Mouse (Mus musculus) splenic B cell, adult 2 months (primary cell): ENCODE data around the gene Gm15446.
A peak's percentile ranks its signal among the peaks of the same experiment; 100 is the strongest.
"Not testable (repeated sequence)": the region's sequence is repeated elsewhere in the genome, so short reads cannot be mapped to it uniquely, and the experiment has no call there.

Experiments used
- DNase-seq: peaks from one replicate; pipeline ENCODE4 v3.0.0-alpha.2; 2011; ENCODE audit warnings: low read depth, low spot score
- H3K27me3 ChIP-seq: 2 replicates; pipeline ENCODE4 v1.6.1; 2012; ENCODE audit warnings: mild to moderate bottlenecking, low read length, moderate library complexity, mixed read lengths; ENCODE audit not compliant: control insufficient read depth, poor library complexity, insufficient read depth, severe bottlenecking
- H3K36me3 ChIP-seq: 2 replicates; pipeline ENCODE4 v1.6.1; 2012; ENCODE audit warnings: mild to moderate bottlenecking, low read length, moderate library complexity, mixed read lengths; ENCODE audit not compliant: control insufficient read depth, poor library complexity, insufficient read depth, severe bottlenecking

The Gm15446 gene

GRCm38 (mm10) chr5:109923261-109924071 lies at the start of gene Gm15446:
Gene Gm15446, plus strand, starts transcription at chr5:109923400.
- H3K36me3 ChIP-seq, result not testable (repeated sequence)

GRCm38 (mm10) chr5:109924129-109924528 lies 929 bp downstream of the Gm15446 start:
- not testable (repeated sequence) for H3K27me3 ChIP-seq, DNase-seq, H3K36me3 ChIP-seq

More at GRCm38 (mm10) chr5:109923261-109924071, at the start of gene Gm15446:
- not testable (repeated sequence) for H3K27me3 ChIP-seq
- peak; percentile 84 for DNase-seq

- no peaks in the 10 kb centered on the region for H3K36me3 ChIP-seq
- DNase-seq, result no peak
- no peaks in the 10 kb centered on the region for H3K27me3 ChIP-seq
Measured at GRCm38 (mm10) chr5:109924936-109925335, 1.7 kb downstream of the Gm15446 start.

- no peaks in the 10 kb centered on the region for H3K27me3 ChIP-seq
- no peaks in the 10 kb centered on the region for H3K36me3 ChIP-seq
- no peak for DNase-seq
Measured at GRCm38 (mm10) chr5:109950281-109950680, 27.1 kb downstream of the Gm15446 start.

GRCm38 (mm10) chr5:109980743-109981142 lies 57.5 kb downstream of the Gm15446 start:
- DNase-seq, H3K27me3 ChIP-seq, H3K36me3 ChIP-seq: not testable (repeated sequence)
